Comparison of ENCODE assay signal across 11 mouse cellular contexts in genomic region chr13:114845804-114846203, GRCm38 (mm10). TPM values are rescaled to one million over a fixed set of nuclear protein-coding genes. Genes with fewer than 3 reads are reported as not detected.
DNase-seq lines count a peak whose midpoint lies in the region; ATAC-seq lines count a peak whose summit lies in the region.
"Had no signal": no experiment of that assay in that cellular context is flagged by ENCODE, and none has a peak within 500 bp of the region (broad histone marks: within the 10 kb centered on the region; RNA-seq: fewer than 3 reads in every experiment).

No protein-coding gene starts in this region.

- no peak overlapping the region for H3K4me2 ChIP-seq in hindbrain, embryonic 14.5 days (replicated peaks)
- H3K4me2 ChIP-seq: lung, embryonic 15.5 days had no signal

- no peak for ATAC-seq in hindbrain, embryonic 14.5 days (ENCODE audit: low FRiP score)

- no peaks in the 10 kb centered on the region for H3K36me3 ChIP-seq in splenic B cell, adult 2 months (ENCODE audit: control insufficient read depth, insufficient read depth, low read length, poor library complexity, severe bottlenecking)
- H3K36me3 ChIP-seq in hindbrain, embryonic 14.5 days (replicated peaks; ENCODE audit: control insufficient read depth, insufficient read depth) = no peaks in the 10 kb centered on the region

- H3K27me3 ChIP-seq in splenic B cell, adult 2 months (ENCODE audit: control insufficient read depth, insufficient read depth, low read length, poor library complexity, severe bottlenecking) = no peaks in the 10 kb centered on the region
- H3K27me3 ChIP-seq in hindbrain, embryonic 14.5 days (ENCODE audit: control insufficient read depth, insufficient read depth, low read length) = no peaks in the 10 kb centered on the region
- H3K27me3 ChIP-seq: lung, embryonic 15.5 days had no signal

- no peak overlapping the region for H3K9ac ChIP-seq in hindbrain, embryonic 14.5 days
- H3K9ac ChIP-seq: lung, embryonic 15.5 days had no signal

- peak; percentile 74 for DNase-seq in CD4-positive, CD25-positive, alpha-beta regulatory T cell, adult 2 months (ENCODE audit: low read depth, low spot score)
- DNase-seq in T-cell, adult 2 months (ENCODE audit: low spot score) = peak; percentile 88
- DNase-seq in lung, postnatal 14 days = peak; percentile 18
- peak; percentile 5 for DNase-seq in splenic B cell, adult 2 months (ENCODE audit: low read depth, low spot score)
- no peak for DNase-seq in cerebellum, postnatal 10 days
- DNase-seq in right cerebral cortex, adult 2 months (ENCODE audit: low spot score in 2 of 2) = no peak
- DNase-seq in hindbrain, embryonic 14.5 days (ENCODE audit: low spot score) = no peak
- DNase-seq: embryo, embryonic 11 days; kidney, postnatal 25 days had no signal

- H3K9me3 ChIP-seq in hindbrain, embryonic 14.5 days (ENCODE audit: control insufficient read depth, low read length) = no peaks in the 10 kb centered on the region
- H3K9me3 ChIP-seq: lung, embryonic 15.5 days had no signal

- no peak overlapping the region for H3K4me3 ChIP-seq in hindbrain, embryonic 14.5 days (replicated peaks; ENCODE audit: low read length)
- H3K4me3 ChIP-seq: lung, embryonic 15.5 days; myocyte had no signal

- no peak overlapping the region for H3K27ac ChIP-seq in hindbrain, embryonic 14.5 days
- H3K27ac ChIP-seq: lung, embryonic 15.5 days had no signal

- no peaks in the 10 kb centered on the region for H3K4me1 ChIP-seq in hindbrain, embryonic 14.5 days (replicated peaks; ENCODE audit: control insufficient read depth, insufficient read depth, low read length)

- WGBS in hindbrain, embryonic 14.5 days = 86% methylated on average over 6 of the region's 6 CpGs

RNA-seq across cellular contexts. Expression of gene Mocs2, which starts 27.8 kb away (rescaled TPM):
- polyA plus RNA-seq in hindbrain, embryonic 14.5 days (2014; fragmentation: Nextera tagmentation; extraction: Ambion mirVana) = 127 and 135 TPM in 2 replicates

Comparison
In these comparisons a context has a peak if more than half of its experiments do, and no peak if none do; other contexts are left out.
1. DNase-seq: peak in CD4-positive, CD25-positive, alpha-beta regulatory T cell, adult 2 months (single experiment), T-cell, adult 2 months (single experiment), lung, postnatal 14 days (single experiment) and splenic B cell, adult 2 months (single experiment); none in cerebellum, postnatal 10 days (0 of 2), right cerebral cortex, adult 2 months (0 of 2) and hindbrain, embryonic 14.5 days (single experiment).